Mouse (Mus musculus): ENCODE results near the gene Scamp3.

DNA sequence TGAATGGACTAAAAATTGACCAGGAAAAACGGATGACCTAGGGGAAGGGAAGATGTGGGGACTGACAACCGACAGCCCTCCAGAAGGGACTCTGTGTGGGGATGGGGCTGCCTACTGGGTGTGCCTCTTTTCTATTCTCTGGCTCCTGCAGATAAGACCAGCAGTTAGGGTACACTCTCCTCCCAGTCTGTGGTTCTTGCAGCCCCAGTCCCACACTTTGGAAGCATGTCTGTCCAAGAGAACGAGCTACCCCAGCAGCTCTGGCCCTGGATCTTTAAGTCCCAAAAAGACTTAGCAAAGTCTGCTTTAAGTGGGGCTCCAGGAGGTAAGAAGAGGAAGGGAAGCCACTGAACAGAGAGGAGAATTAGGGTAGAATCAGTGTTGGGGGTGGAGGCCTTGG is 41.3 kb upstream of the Scamp3 start, which contains the start of gene Pklr:
- TF ChIP-seq GATA1 (IDR thresholded peaks at IDR 0.05; ENCODE audit: borderline replicate concordance, low read length) = no peak
- TF ChIP-seq FLI1 (IDR thresholded peaks at IDR 0.05; ENCODE audit: low read length) = no peak
